ENCODE assay signal across 8 mouse cellular contexts in genomic region chr14:25486742-25487469, GRCm38 (mm10). TPM values are rescaled to one million over a fixed set of nuclear protein-coding genes. Genes with fewer than 3 reads are reported as not detected.
DNase-seq lines count a peak whose midpoint lies in the region; ATAC-seq lines count a peak whose summit lies in the region.

No protein-coding gene starts in this region.

- DNase-seq in forebrain, embryonic 14.5 days (ENCODE audit: low spot score): no peak
- no peak for DNase-seq in neural tube, embryonic 10.5 days (ENCODE audit: extremely low spot score, low spot score)
- DNase-seq in frontal cortex, postnatal 25 days (ENCODE audit: low spot score in 2 of 2): no peak
- no peak for DNase-seq in layer of hippocampus, adult 11-12 months (ENCODE audit: low spot score)
- DNase-seq in right cerebral cortex, adult 2 months (ENCODE audit: low spot score in 2 of 2): no peak

- 0 out of 2 replicates have a peak overlapping the region, but pooled peaks have one; percentile 4 for H3K27ac ChIP-seq in forebrain, embryonic 13.5 days
- H3K27ac ChIP-seq in forebrain, embryonic 14.5 days (ENCODE audit: low read depth, low read length): no peak overlapping the region
- peak overlapping the region; percentile 33; the same call in 1 of the 2 replicates for H3K27ac ChIP-seq in neural tube, embryonic 13.5 days (replicated peaks)
- peak overlapping the region; percentile 61 for H3K27ac ChIP-seq in limb, embryonic 15.5 days

- peaks cover 97% of the 10 kb centered on the region for H3K4me1 ChIP-seq in forebrain, embryonic 13.5 days
- peaks cover 33% of the 10 kb centered on the region for H3K4me1 ChIP-seq in forebrain, embryonic 14.5 days (ENCODE audit: control insufficient read depth, insufficient read depth, low read length)
- peaks cover 100% of the 10 kb centered on the region for H3K4me1 ChIP-seq in neural tube, embryonic 13.5 days (replicated peaks)
- H3K4me1 ChIP-seq in limb, embryonic 15.5 days: peaks cover 90% of the 10 kb centered on the region

- no peaks in the 10 kb centered on the region for H3K27me3 ChIP-seq in forebrain, embryonic 13.5 days
- no peaks in the 10 kb centered on the region for H3K27me3 ChIP-seq in forebrain, embryonic 14.5 days (replicated peaks; ENCODE audit: control insufficient read depth, insufficient read depth, low read length)
- H3K27me3 ChIP-seq in neural tube, embryonic 13.5 days: no peaks in the 10 kb centered on the region
- H3K27me3 ChIP-seq in limb, embryonic 15.5 days: no peaks in the 10 kb centered on the region

- 85% methylated on average over 9 of the region's 9 CpGs for WGBS in forebrain, embryonic 13.5 days
- 84% methylated on average over 9 of the region's 9 CpGs for WGBS in forebrain, embryonic 14.5 days
- WGBS in neural tube, embryonic 13.5 days: 70% methylated on average over 9 of the region's 9 CpGs
- WGBS in limb, embryonic 15.5 days: 69% methylated on average over 9 of the region's 9 CpGs

- H3K4me3 ChIP-seq in forebrain, embryonic 13.5 days: no peak overlapping the region
- H3K4me3 ChIP-seq in forebrain, embryonic 14.5 days (ENCODE audit: low read depth, low read length): no peak overlapping the region
- H3K4me3 ChIP-seq in neural tube, embryonic 13.5 days: no peak overlapping the region
- H3K4me3 ChIP-seq in limb, embryonic 15.5 days: no peak overlapping the region

- no peak overlapping the region for H3K9ac ChIP-seq in forebrain, embryonic 13.5 days
- no peak overlapping the region for H3K9ac ChIP-seq in forebrain, embryonic 14.5 days (ENCODE audit: low read length)
- H3K9ac ChIP-seq in neural tube, embryonic 13.5 days: peak overlapping the region; percentile 43; the same call in 1 of the 2 replicates
- H3K9ac ChIP-seq in limb, embryonic 15.5 days: no peak overlapping the region

- no peak for ATAC-seq in forebrain, embryonic 13.5 days
- ATAC-seq in forebrain, embryonic 14.5 days: no peak
- no peak for ATAC-seq in neural tube, embryonic 13.5 days (ENCODE audit: low read depth)
- no peak for ATAC-seq in limb, embryonic 15.5 days (ENCODE audit: insufficient number of reproducible peaks, low FRiP score, low TSS enrichment, low read depth)

- peaks cover 1% of the 10 kb centered on the region; the same call in 1 of the 2 replicates for H3K36me3 ChIP-seq in forebrain, embryonic 13.5 days (ENCODE audit: poor library complexity, severe bottlenecking)
- no peaks in the 10 kb centered on the region for H3K36me3 ChIP-seq in forebrain, embryonic 14.5 days (ENCODE audit: control insufficient read depth, insufficient read depth, low read length)
- H3K36me3 ChIP-seq in neural tube, embryonic 13.5 days: no peaks in the 10 kb centered on the region
- H3K36me3 ChIP-seq in limb, embryonic 15.5 days: no peaks in the 10 kb centered on the region

- no peaks in the 10 kb centered on the region for H3K9me3 ChIP-seq in forebrain, embryonic 13.5 days (replicated peaks)
- H3K9me3 ChIP-seq in forebrain, embryonic 14.5 days (replicated peaks; ENCODE audit: control insufficient read depth, low read length): no peaks in the 10 kb centered on the region
- H3K9me3 ChIP-seq in neural tube, embryonic 13.5 days: no peaks in the 10 kb centered on the region
- H3K9me3 ChIP-seq in limb, embryonic 15.5 days: no peaks in the 10 kb centered on the region

- no peak overlapping the region for H3K4me2 ChIP-seq in forebrain, embryonic 13.5 days
- no peak overlapping the region for H3K4me2 ChIP-seq in forebrain, embryonic 14.5 days (ENCODE audit: low read length)
- H3K4me2 ChIP-seq in neural tube, embryonic 13.5 days: no peak overlapping the region
- no peak overlapping the region for H3K4me2 ChIP-seq in limb, embryonic 15.5 days

RNA-seq across cellular contexts. Expression of gene Zmiz1, which starts 27.9 kb away (rescaled TPM):
- 57.2 and 61.3 TPM in 2 replicates for polyA plus RNA-seq in forebrain, embryonic 13.5 days (2015; fragmentation: Nextera tagmentation; extraction: Ambion mirVana)
- 37.0 and 43.8 TPM in 2 replicates for polyA plus RNA-seq in forebrain, embryonic 14.5 days (2014; fragmentation: Nextera tagmentation; extraction: Ambion mirVana)
- 57.2 and 66.2 TPM in 2 replicates for polyA plus RNA-seq in neural tube, embryonic 13.5 days (2015; fragmentation: Nextera tagmentation; extraction: Ambion mirVana)
- polyA plus RNA-seq in limb, embryonic 15.5 days (2015; fragmentation: Nextera tagmentation; extraction: Ambion mirVana): 41.9 and 50.5 TPM in 2 replicates
